Mouse (Mus musculus): Measurements from ENCODE around the gene Gm11213. TPM values are rescaled to one million over a fixed set of nuclear protein-coding genes. Genes with fewer than 3 reads are reported as not detected.

The Gm11213 gene
- polyA plus RNA-seq, 1 experiment from 2014 or later = not detected

DNA sequence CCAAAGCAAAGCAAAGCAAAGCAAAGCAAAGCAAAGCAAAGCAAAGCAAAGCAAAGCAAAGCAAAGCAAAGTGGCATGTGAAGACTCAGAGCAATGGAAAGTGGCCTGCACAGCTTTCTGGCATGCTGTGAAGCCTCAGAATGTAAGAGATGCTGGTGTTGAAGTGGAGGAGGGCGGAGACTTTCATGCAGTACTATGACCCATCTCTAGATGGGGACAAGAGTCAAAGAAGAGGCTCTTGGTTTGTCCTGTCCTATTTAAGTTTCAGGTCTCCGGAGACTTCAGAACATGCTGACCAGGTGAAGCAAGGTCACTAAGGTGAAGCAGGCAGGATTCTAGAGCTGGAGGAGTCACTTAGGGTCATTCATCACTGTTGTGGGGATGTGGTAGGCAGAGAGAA, 16.8 kb upstream of the Gm11213 start:
- H3K9ac ChIP-seq (ENCODE audit: low read length) = no peak overlapping the region
- WGBS = 73% methylated on average over 2 of the region's 2 CpGs
- no peak for ATAC-seq (ENCODE audit: low FRiP score)
- H3K36me3 ChIP-seq (ENCODE audit: control insufficient read depth, insufficient read depth, low read length) = no peaks in the 10 kb centered on the region
- no peaks in the 10 kb centered on the region for H3K27me3 ChIP-seq (ENCODE audit: control insufficient read depth, insufficient read depth, low read length)
- H3K4me2 ChIP-seq = no peak overlapping the region
- DNase-seq (ENCODE audit: low spot score, missing footprints) = no peak
- no peaks in the 10 kb centered on the region for H3K4me1 ChIP-seq (ENCODE audit: control insufficient read depth, insufficient read depth, low read length)
- no peak overlapping the region for H3K27ac ChIP-seq (ENCODE audit: low read depth, low read length)
- H3K4me3 ChIP-seq (ENCODE audit: low read depth, low read length) = no peak overlapping the region
- H3K9me3 ChIP-seq (ENCODE audit: control insufficient read depth, low read length) = no peaks in the 10 kb centered on the region

GRCm38 (mm10) chr4:63608391-63608790, 3.3 kb upstream of the Gm11213 start:
- H3K27me3 ChIP-seq (ENCODE audit: control insufficient read depth, insufficient read depth, low read length) = no peaks in the 10 kb centered on the region
- DNase-seq (ENCODE audit: low spot score, missing footprints) = no peak
- H3K36me3 ChIP-seq (ENCODE audit: control insufficient read depth, insufficient read depth, low read length) = no peaks in the 10 kb centered on the region
- no peak overlapping the region for H3K4me3 ChIP-seq (ENCODE audit: low read depth, low read length)
- H3K4me2 ChIP-seq = no peak overlapping the region
- 86% methylated on average over 7 of the region's 7 CpGs for WGBS
- H3K27ac ChIP-seq (ENCODE audit: low read depth, low read length) = no peak overlapping the region
- no peaks in the 10 kb centered on the region for H3K4me1 ChIP-seq (ENCODE audit: control insufficient read depth, insufficient read depth, low read length)
- H3K9me3 ChIP-seq (ENCODE audit: control insufficient read depth, low read length) = no peaks in the 10 kb centered on the region
- H3K9ac ChIP-seq (ENCODE audit: low read length) = no peak overlapping the region
- ATAC-seq (ENCODE audit: low FRiP score) = no peak

DNA sequence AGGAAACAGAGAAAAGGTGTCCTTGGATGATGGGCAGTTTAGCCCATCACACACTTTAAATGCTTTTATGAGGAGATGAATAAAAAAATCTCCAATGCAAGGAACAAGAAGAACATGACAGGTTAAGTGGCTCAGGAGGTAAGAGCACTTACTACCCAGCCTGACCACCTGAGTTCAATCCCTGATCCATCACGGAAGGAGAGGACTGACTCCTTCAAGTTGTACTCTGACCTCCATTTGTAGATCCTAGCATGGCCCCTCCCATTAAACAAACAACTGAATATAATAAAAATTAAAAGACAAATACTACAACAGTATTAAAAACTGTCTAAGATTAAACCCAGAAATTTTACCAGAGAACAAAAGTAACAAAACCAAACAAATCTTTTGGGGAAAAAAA, 907 bp upstream of the Gm11213 start:
- no peak for ATAC-seq (ENCODE audit: low FRiP score)
- Histone ChIP-seq H3K27ac (ENCODE audit: low read depth, low read length) (no peak overlapping the region), H3K9me3 (ENCODE audit: control insufficient read depth, low read length) (no peaks in the 10 kb centered on the region), H3K27me3 (ENCODE audit: control insufficient read depth, insufficient read depth, low read length) (no peaks in the 10 kb centered on the region), H3K4me3 (ENCODE audit: low read depth, low read length) (no peak overlapping the region), H3K9ac (ENCODE audit: low read length) (no peak overlapping the region), H3K36me3 (ENCODE audit: control insufficient read depth, insufficient read depth, low read length) (no peaks in the 10 kb centered on the region), H3K4me2 (no peak overlapping the region), H3K4me1 (ENCODE audit: control insufficient read depth, insufficient read depth, low read length) (no peaks in the 10 kb centered on the region)
- WGBS = 74% methylated on average over 1 of the region's 1 CpGs
- no peak for DNase-seq (ENCODE audit: low spot score, missing footprints)

DNA sequence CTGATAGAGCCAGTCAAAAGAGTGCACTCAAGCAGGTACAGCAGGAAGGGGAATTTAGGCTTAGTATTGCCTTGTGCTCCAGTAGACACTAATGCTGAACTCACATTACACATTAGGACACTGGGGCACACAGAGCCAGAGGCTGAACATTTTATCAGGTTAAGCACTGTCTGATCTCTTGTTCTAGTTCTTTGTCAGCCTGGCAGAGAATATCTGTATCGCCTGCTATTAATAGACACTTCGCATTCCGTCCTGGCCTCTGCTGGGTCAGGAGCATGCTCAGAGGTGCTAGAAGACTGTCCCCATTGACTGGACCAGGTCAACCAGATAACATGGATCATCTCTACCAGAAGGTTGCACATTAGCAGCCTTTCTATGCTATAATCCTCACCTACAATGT, 484 bp upstream of the Gm11213 start:
- Histone ChIP-seq H3K27ac (ENCODE audit: low read depth, low read length) (no peak overlapping the region), H3K4me1 (ENCODE audit: control insufficient read depth, insufficient read depth, low read length) (no peaks in the 10 kb centered on the region), H3K4me2 (no peak overlapping the region), H3K36me3 (ENCODE audit: control insufficient read depth, insufficient read depth, low read length) (no peaks in the 10 kb centered on the region), H3K4me3 (ENCODE audit: low read depth, low read length) (no peak overlapping the region), H3K9ac (ENCODE audit: low read length) (no peak overlapping the region), H3K9me3 (ENCODE audit: control insufficient read depth, low read length) (no peaks in the 10 kb centered on the region), H3K27me3 (ENCODE audit: control insufficient read depth, insufficient read depth, low read length) (no peaks in the 10 kb centered on the region)
- ATAC-seq (ENCODE audit: low FRiP score) = no peak
- DNase-seq (ENCODE audit: low spot score, missing footprints) = no peak
- 94% methylated on average over 3 of the region's 3 CpGs for WGBS

GRCm38 (mm10) chr4:63601263-63601662, 3.8 kb downstream of the Gm11213 start:
- no peaks in the 10 kb centered on the region for H3K4me1 ChIP-seq (ENCODE audit: control insufficient read depth, insufficient read depth, low read length)
- no peak overlapping the region for H3K9ac ChIP-seq (ENCODE audit: low read length)
- ATAC-seq (ENCODE audit: low FRiP score) = no peak
- no peaks in the 10 kb centered on the region for H3K27me3 ChIP-seq (ENCODE audit: control insufficient read depth, insufficient read depth, low read length)
- H3K27ac ChIP-seq (ENCODE audit: low read depth, low read length) = no peak overlapping the region
- no peak overlapping the region for H3K4me3 ChIP-seq (ENCODE audit: low read depth, low read length)
- no peaks in the 10 kb centered on the region for H3K36me3 ChIP-seq (ENCODE audit: control insufficient read depth, insufficient read depth, low read length)
- no peaks in the 10 kb centered on the region for H3K9me3 ChIP-seq (ENCODE audit: control insufficient read depth, low read length)
- no peak overlapping the region for H3K4me2 ChIP-seq
- no peak for DNase-seq (ENCODE audit: low spot score, missing footprints)

GRCm38 (mm10) chr4:63600786-63601185, 4.3 kb downstream of the Gm11213 start:
- Histone ChIP-seq H3K27me3 (ENCODE audit: control insufficient read depth, insufficient read depth, low read length) (no peaks in the 10 kb centered on the region), H3K36me3 (ENCODE audit: control insufficient read depth, insufficient read depth, low read length) (no peaks in the 10 kb centered on the region), H3K4me1 (ENCODE audit: control insufficient read depth, insufficient read depth, low read length) (no peaks in the 10 kb centered on the region), H3K4me3 (ENCODE audit: low read depth, low read length) (no peak overlapping the region), H3K27ac (ENCODE audit: low read depth, low read length) (no peak overlapping the region), H3K9me3 (ENCODE audit: control insufficient read depth, low read length) (no peaks in the 10 kb centered on the region), H3K4me2 (no peak overlapping the region), H3K9ac (ENCODE audit: low read length) (no peak overlapping the region)
- ATAC-seq (ENCODE audit: low FRiP score) (no peak), DNase-seq (ENCODE audit: low spot score, missing footprints) (no peak)
- 89% methylated on average over 6 of the region's 6 CpGs for WGBS

- Histone ChIP-seq H3K36me3 (ENCODE audit: control insufficient read depth, insufficient read depth, low read length) (no peaks in the 10 kb centered on the region), H3K9me3 (ENCODE audit: control insufficient read depth, low read length) (no peaks in the 10 kb centered on the region), H3K27me3 (ENCODE audit: control insufficient read depth, insufficient read depth, low read length) (no peaks in the 10 kb centered on the region), H3K27ac (ENCODE audit: low read depth, low read length) (no peak overlapping the region), H3K4me2 (no peak overlapping the region), H3K4me1 (ENCODE audit: control insufficient read depth, insufficient read depth, low read length) (no peaks in the 10 kb centered on the region), H3K4me3 (ENCODE audit: low read depth, low read length) (no peak overlapping the region), H3K9ac (ENCODE audit: low read length) (no peak overlapping the region)
- ATAC-seq (ENCODE audit: low FRiP score) (no peak), DNase-seq (ENCODE audit: low spot score, missing footprints) (no peak)
- 92% methylated on average over 4 of the region's 4 CpGs for WGBS
Observed at GRCm38 (mm10) chr4:63596010-63596409, 9.1 kb downstream of the Gm11213 start.

DNA sequence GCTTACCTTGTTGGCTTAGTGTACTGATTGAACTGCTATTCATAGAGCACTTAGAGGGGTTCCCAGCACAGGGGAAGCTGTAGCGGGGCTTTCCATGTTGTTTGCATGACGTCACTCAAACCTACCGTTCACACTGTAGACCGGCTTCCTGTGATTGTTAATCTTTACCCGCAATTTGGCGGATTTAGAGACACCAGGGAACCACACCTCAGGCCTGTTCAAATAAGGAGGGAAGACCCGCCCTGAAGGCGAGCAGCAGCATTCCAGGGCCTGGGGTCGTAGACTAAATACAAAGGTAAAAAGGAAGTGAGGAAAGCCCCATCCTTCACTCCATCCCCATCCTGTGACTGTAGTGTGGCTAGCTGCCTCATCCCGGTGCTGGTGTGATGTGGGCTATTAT, 9.8 kb downstream of the Gm11213 start:
- no peak overlapping the region for H3K4me2 ChIP-seq
- WGBS = 80% methylated on average over 10 of the region's 10 CpGs
- DNase-seq (ENCODE audit: low spot score, missing footprints) (no peak), ATAC-seq (ENCODE audit: low FRiP score) (no peak)
- H3K27ac ChIP-seq (ENCODE audit: low read depth, low read length) = no peak overlapping the region
- no peak overlapping the region for H3K4me3 ChIP-seq (ENCODE audit: low read depth, low read length)
- H3K9me3 ChIP-seq (ENCODE audit: control insufficient read depth, low read length) = no peaks in the 10 kb centered on the region
- H3K4me1 ChIP-seq (ENCODE audit: control insufficient read depth, insufficient read depth, low read length) = no peaks in the 10 kb centered on the region
- no peaks in the 10 kb centered on the region for H3K27me3 ChIP-seq (ENCODE audit: control insufficient read depth, insufficient read depth, low read length)
- H3K36me3 ChIP-seq (ENCODE audit: control insufficient read depth, insufficient read depth, low read length) = no peaks in the 10 kb centered on the region
- H3K9ac ChIP-seq (ENCODE audit: low read length) = no peak overlapping the region

GRCm38 (mm10) chr4:63594459-63595110, 10.5 kb downstream of the Gm11213 start:
- no peak overlapping the region for H3K9ac ChIP-seq (ENCODE audit: low read length)
- ATAC-seq (ENCODE audit: low FRiP score) (no peak), DNase-seq (ENCODE audit: low spot score, missing footprints) (no peak)
- H3K27ac ChIP-seq (ENCODE audit: low read depth, low read length) = no peak overlapping the region
- H3K4me3 ChIP-seq (ENCODE audit: low read depth, low read length) = no peak overlapping the region
- H3K27me3 ChIP-seq (ENCODE audit: control insufficient read depth, insufficient read depth, low read length) = no peaks in the 10 kb centered on the region
- no peaks in the 10 kb centered on the region for H3K36me3 ChIP-seq (ENCODE audit: control insufficient read depth, insufficient read depth, low read length)
- H3K4me2 ChIP-seq = no peak overlapping the region
- 85% methylated on average over 5 of the region's 5 CpGs for WGBS
- no peaks in the 10 kb centered on the region for H3K9me3 ChIP-seq (ENCODE audit: control insufficient read depth, low read length)
- no peaks in the 10 kb centered on the region for H3K4me1 ChIP-seq (ENCODE audit: control insufficient read depth, insufficient read depth, low read length)
